In genomic region chr1:192822309-192822651, GRCm38 (mm10) we compare ENCODE assay signal across 9 mouse cellular contexts. TPM values are rescaled to one million over a fixed set of nuclear protein-coding genes. Genes with fewer than 3 reads are reported as not detected.
DNase-seq lines count a peak whose midpoint lies in the region; ATAC-seq and TF ChIP-seq lines count a peak whose summit lies in the region.
"Had no signal": no experiment of that assay in that cellular context is flagged by ENCODE, and none has a peak within 500 bp of the region (broad histone marks: within the 10 kb centered on the region; RNA-seq: fewer than 3 reads in every experiment).

No protein-coding gene starts in this region.

- no peak overlapping the region for H3K4me2 ChIP-seq in kidney, postnatal 0 days (ENCODE audit: low read length)
- H3K4me2 ChIP-seq in embryonic facial prominence, embryonic 15.5 days (replicated peaks) = peak overlapping the region; percentile 33
- H3K4me2 ChIP-seq in midbrain, embryonic 13.5 days (replicated peaks) = no peak overlapping the region
- H3K4me2 ChIP-seq: liver, embryonic 13.5 days had no signal

- TF ChIP-seq CTCF in gastrocnemius, adult 2 months (IDR thresholded peaks at IDR 0.05) = no peak
- TF ChIP-seq CTCF in kidney, postnatal 0 days (IDR thresholded peaks at IDR 0.05; ENCODE audit: low read depth) = no peak

- peak overlapping the region; percentile 46 for H3K4me3 ChIP-seq in gastrocnemius, adult 2 months
- H3K4me3 ChIP-seq in kidney, postnatal 0 days (replicated peaks; ENCODE audit: low read depth, low read length) = no peak overlapping the region
- H3K4me3 ChIP-seq in embryonic facial prominence, embryonic 15.5 days (replicated peaks) = no peak overlapping the region
- H3K4me3 ChIP-seq in midbrain, embryonic 13.5 days (replicated peaks) = no peak overlapping the region
- H3K4me3 ChIP-seq: liver, embryonic 13.5 days had no signal

- no peaks in the 10 kb centered on the region for H3K36me3 ChIP-seq in kidney, postnatal 0 days (ENCODE audit: insufficient read depth, low read length)
- H3K36me3 ChIP-seq in embryonic facial prominence, embryonic 15.5 days = no peaks in the 10 kb centered on the region
- H3K36me3 ChIP-seq in midbrain, embryonic 13.5 days = no peaks in the 10 kb centered on the region
- H3K36me3 ChIP-seq: liver, embryonic 13.5 days had no signal

- WGBS in kidney, postnatal 0 days = 52% methylated on average over 1 of the region's 1 CpGs
- WGBS in embryonic facial prominence, embryonic 15.5 days = 43% methylated on average over 1 of the region's 1 CpGs
- WGBS in midbrain, embryonic 13.5 days = 77% methylated on average over 1 of the region's 1 CpGs

- no peaks in the 10 kb centered on the region for H3K27me3 ChIP-seq in kidney, postnatal 0 days (ENCODE audit: insufficient read depth, low read length)
- H3K27me3 ChIP-seq in embryonic facial prominence, embryonic 15.5 days = no peaks in the 10 kb centered on the region
- H3K27me3 ChIP-seq in midbrain, embryonic 13.5 days = peaks cover 6% of the 10 kb centered on the region; the same call in 1 of the 2 replicates
- H3K27me3 ChIP-seq: liver, embryonic 13.5 days had no signal

- H3K9me3 ChIP-seq in kidney, postnatal 0 days (replicated peaks; ENCODE audit: low read length) = no peaks in the 10 kb centered on the region
- H3K9me3 ChIP-seq in embryonic facial prominence, embryonic 15.5 days (replicated peaks) = no peaks in the 10 kb centered on the region
- no peaks in the 10 kb centered on the region for H3K9me3 ChIP-seq in midbrain, embryonic 13.5 days

- DNase-seq in gastrocnemius, adult 2 months = no peak
- no peak for DNase-seq in gastrocnemius, adult 18-20 months (ENCODE audit: low spot score)
- no peak for DNase-seq in kidney, postnatal 0 days (ENCODE audit: low spot score)
- no peak for DNase-seq in kidney, postnatal 14 days
- DNase-seq in layer of hippocampus, adult 8-10 months (ENCODE audit: low spot score in 2 of 2) = no peak
- DNase-seq: liver, embryonic 13.5 days had no signal

- no peak for ATAC-seq in kidney, postnatal 0 days (replicated peaks; ENCODE audit: low FRiP score, low read depth)
- ATAC-seq in embryonic facial prominence, embryonic 15.5 days (ENCODE audit: insufficient number of reproducible peaks, low FRiP score, low TSS enrichment, low read depth) = no peak
- no peak for ATAC-seq in midbrain, embryonic 13.5 days
- no peak for ATAC-seq in megakaryocyte, adult 5-6 weeks (ENCODE audit: poor library complexity, severe bottlenecking)

- H3K4me1 ChIP-seq in kidney, postnatal 0 days (replicated peaks; ENCODE audit: insufficient read depth, low read length) = peaks cover 16% of the 10 kb centered on the region; the same call in 1 of the 2 replicates
- H3K4me1 ChIP-seq in embryonic facial prominence, embryonic 15.5 days = peaks cover 32% of the 10 kb centered on the region
- peaks cover 18% of the 10 kb centered on the region for H3K4me1 ChIP-seq in midbrain, embryonic 13.5 days (replicated peaks)

- H3K27ac ChIP-seq in gastrocnemius, adult 2 months = peak overlapping the region; percentile 78
- H3K27ac ChIP-seq in kidney, postnatal 0 days = peak overlapping the region; percentile 65
- H3K27ac ChIP-seq in embryonic facial prominence, embryonic 15.5 days (replicated peaks) = peak overlapping the region; percentile 91
- H3K27ac ChIP-seq in midbrain, embryonic 13.5 days = peak overlapping the region; percentile 81
- H3K27ac ChIP-seq: liver, embryonic 13.5 days had no signal

- no peak overlapping the region for H3K9ac ChIP-seq in kidney, postnatal 0 days (ENCODE audit: low read depth, low read length)
- no peak overlapping the region for H3K9ac ChIP-seq in embryonic facial prominence, embryonic 15.5 days
- no peak overlapping the region for H3K9ac ChIP-seq in midbrain, embryonic 13.5 days (replicated peaks)
- H3K9ac ChIP-seq: liver, embryonic 13.5 days had no signal

- intact Hi-C loops in gastrocnemius, adult 2 months (cut with DNase I) = no loop called here

RNA-seq across cellular contexts. Expression of gene Sertad4, which starts 33.3 kb away (rescaled TPM):
- 1 to 10 TPM; 1.9 to 2.7 TPM for total RNA-seq in gastrocnemius, adult 2 months (2021)
- 1 to 10 TPM in 1 of 2 experiments, under 1 TPM in 1; 0.66 to 2.6 TPM for total RNA-seq in gastrocnemius, adult 18-20 months (2021)
- polyA plus RNA-seq in kidney, postnatal 0 days (2015; fragmentation: Nextera tagmentation; extraction: Ambion mirVana) = 20.0 and 20.4 TPM in 2 replicates
- polyA plus RNA-seq in embryonic facial prominence, embryonic 15.5 days (2015; fragmentation: Nextera tagmentation; extraction: Ambion mirVana) = 58.0 and 63.4 TPM in 2 replicates
- polyA plus RNA-seq in midbrain, embryonic 13.5 days (2015; fragmentation: Nextera tagmentation; extraction: Ambion mirVana) = 33.2 and 38.7 TPM in 2 replicates
- 10 to 100 TPM; 13.4 to 17.3 (median 14.7) TPM for total RNA-seq in layer of hippocampus, adult 8-10 months (2022)
- not detected in 2 replicates for total RNA-seq in megakaryocyte, adult 5-6 weeks (2015)
- not detected in 2 replicates for total RNA-seq in megakaryocyte, adult 5-6 weeks (2017)

RNA-seq across cellular contexts. Expression of gene Hhat, which starts 51.3 kb away (rescaled TPM):
- total RNA-seq in gastrocnemius, adult 2 months (2021) = under 1 TPM; 0.59 to 0.69 TPM
- 1 to 10 TPM; 1.2 to 1.3 TPM for total RNA-seq in gastrocnemius, adult 18-20 months (2021)
- 11.9 and 13.5 TPM in 2 replicates for polyA plus RNA-seq in kidney, postnatal 0 days (2015; fragmentation: Nextera tagmentation; extraction: Ambion mirVana)
- 9.5 and 9.6 TPM in 2 replicates for polyA plus RNA-seq in embryonic facial prominence, embryonic 15.5 days (2015; fragmentation: Nextera tagmentation; extraction: Ambion mirVana)
- polyA plus RNA-seq in midbrain, embryonic 13.5 days (2015; fragmentation: Nextera tagmentation; extraction: Ambion mirVana) = 5.5 and 5.9 TPM in 2 replicates
- 1 to 10 TPM; 1.4 to 2.1 (median 1.7) TPM for total RNA-seq in layer of hippocampus, adult 8-10 months (2022)
- total RNA-seq in megakaryocyte, adult 5-6 weeks (2015) = 1.1 TPM in 2 replicates
- 0.99 and 2.6 TPM in 2 replicates for total RNA-seq in megakaryocyte, adult 5-6 weeks (2017)
